Comparison of ENCODE assay signal across 8 mouse cellular contexts in genomic region chr17:75615335-75615734, GRCm38 (mm10).
DNase-seq lines count a peak whose midpoint lies in the region; TF ChIP-seq lines count a peak whose summit lies in the region.

No protein-coding gene starts in this region.

- peak; percentile 28; the same call in 1 of the 2 replicates for TF ChIP-seq CTCF in testis, adult 2 months (IDR thresholded peaks at IDR 0.05; ENCODE audit: control insufficient read depth, insufficient read depth, insufficient replicate concordance, low read depth, low read length)

- TF ChIP-seq POLR2A in testis, adult 2 months (IDR thresholded peaks at IDR 0.05; ENCODE audit: control insufficient read depth, low read depth, low read length) = no peak

- H3K4me1 ChIP-seq in testis, adult 2 months (ENCODE audit: control insufficient read depth, insufficient read depth, low read length) = no peaks in the 10 kb centered on the region

- no peaks in the 10 kb centered on the region for H3K36me3 ChIP-seq in testis, adult 2 months (ENCODE audit: control insufficient read depth, insufficient read depth, low read length)

- no peak overlapping the region for H3K27ac ChIP-seq in testis, adult 2 months (ENCODE audit: control insufficient read depth, insufficient read depth, low read depth, low read length)

- peak; percentile 18 for DNase-seq in gastrocnemius, postnatal 14 days
- DNase-seq in gastrocnemius, adult 8-10 months (ENCODE audit: low spot score in 2 of 2) = no peak
- no peak for DNase-seq in testis, postnatal 14 days (ENCODE audit: low spot score)
- peak; percentile 15 for DNase-seq in c-Kit-positive CD71-positive TER-119-positive erythroid progenitor cells, embryonic 14.5 days (ENCODE audit: low spot score)
- peak; percentile 45 for DNase-seq in left cerebral cortex, postnatal 4 days
- peak; percentile 49 for DNase-seq in testis, postnatal 10 days (ENCODE audit: low spot score)
- DNase-seq in urinary bladder, adult 18-20 months (ENCODE audit: low spot score in 2 of 2) = no peak

- no peak overlapping the region for H3K4me3 ChIP-seq in testis, adult 2 months (ENCODE audit: control insufficient read depth, low read depth, low read length)

- no peaks in the 10 kb centered on the region for H3K27me3 ChIP-seq in testis, adult 2 months (ENCODE audit: control insufficient read depth, insufficient read depth, low read length)

- intact Hi-C loops in gastrocnemius, postnatal 14 days (cut with DNase I; ENCODE audit: low total_unique reads) = no loop called here
- intact Hi-C loops in left cerebral cortex, postnatal 4 days (cut with DNase I) = no loop called here

Comparison
In these comparisons a context has a peak if more than half of its experiments do, and no peak if none do; other contexts are left out.
1. DNase-seq: peak in gastrocnemius, postnatal 14 days (single experiment), c-Kit-positive CD71-positive TER-119-positive erythroid progenitor cells, embryonic 14.5 days (single experiment), left cerebral cortex, postnatal 4 days (single experiment) and testis, postnatal 10 days (single experiment); none in gastrocnemius, adult 8-10 months (0 of 2), testis, postnatal 14 days (single experiment) and urinary bladder, adult 18-20 months (0 of 2).